Mouse (Mus musculus) myocyte (in vitro differentiated cells): ENCODE data around the gene Plau.

Experiments
- CEBPB ChIP-seq: IDR thresholded peaks from 2 replicates; pipeline ENCODE4 v1.6.1; 2011; ENCODE audit warnings: mild to moderate bottlenecking, moderate library complexity; ENCODE audit not compliant: poor library complexity, insufficient read depth, severe bottlenecking
- MAX ChIP-seq: IDR thresholded peaks from one replicate; pipeline ENCODE4 v1.6.1; 2011; ENCODE audit warnings: low read depth, mild to moderate bottlenecking, control low read depth
- POLR2A ChIP-seq: IDR thresholded peaks from one replicate; pipeline ENCODE4 v1.6.1; 2011; ENCODE audit warnings: low read depth, mild to moderate bottlenecking, control low read depth, moderate library complexity; ENCODE audit not compliant: insufficient read length

DNA sequence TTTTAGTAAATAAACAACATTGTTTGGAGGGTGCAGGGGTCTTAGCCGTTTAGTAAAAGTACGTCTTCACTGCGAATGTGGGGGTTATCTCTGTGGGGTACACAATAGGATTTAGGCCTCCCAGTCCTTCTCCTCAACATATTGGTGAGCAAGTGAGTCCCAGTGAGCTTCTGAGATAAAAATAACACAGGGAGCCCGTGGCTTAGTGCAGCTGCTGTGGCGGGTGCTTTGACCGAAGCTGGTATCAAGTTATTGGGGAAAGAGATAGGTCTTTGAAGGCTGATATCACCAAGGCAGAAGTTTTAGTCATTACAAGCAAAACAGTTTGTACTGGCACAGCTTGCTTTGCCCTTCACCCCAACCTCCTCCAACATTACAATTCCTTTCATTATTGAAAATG is 37.5 kb downstream of the Plau start:
- TF ChIP-seq MAX (no peak), CEBPB (no peak), POLR2A (no peak)
